Mouse (Mus musculus) midbrain, embryonic 15.5 days (tissue): ENCODE data around the gene Map6d1. TPM values are rescaled to one million over a fixed set of nuclear protein-coding genes. Genes with fewer than 3 reads are reported as not detected.

Experiments used
- polyA plus RNA-seq: library from polyadenylated mRNA; unstranded; fragments of >200 nt; fragmentation: Nextera tagmentation; extraction: Ambion mirVana; gene quantifications from 2 replicates; pipeline ENCODE4 v1.2.1, GENCODE M21; 2015

Map6d1 gene
- polyA plus RNA-seq, 1 experiment from 2014 or later = 6.8 TPM

Other genes starting within 250 kb of the Map6d1 start
- gene Klhl24, start 143.8 kb downstream of the Map6d1 start, polyA plus RNA-seq = 52.2 and 54.6 TPM in 2 replicates
- 24.0 and 26.3 TPM in 2 replicates for gene Yeats2, start 100.3 kb downstream of the Map6d1 start, polyA plus RNA-seq
- 66.0 and 66.9 TPM in 2 replicates for gene Parl, start 61.0 kb upstream of the Map6d1 start, polyA plus RNA-seq
- gene Cyp2ab1, start 84.0 kb upstream of the Map6d1 start, polyA plus RNA-seq = not detected in 2 replicates
- 165 and 182 TPM in 2 replicates for gene Abcc5, start 185.0 kb upstream of the Map6d1 start, polyA plus RNA-seq